Mouse (Mus musculus) stomach, embryonic 15.5 days (tissue): ENCODE measurements at regions not wholly inside any gene's neighbourhood (a gene's known extent, or its start where the extent isn't known, plus 50 kb on each side); places are given as distances from the start of the nearest gene placed in this dataset.
A peak's percentile ranks its signal among the peaks of the same experiment; 100 is the strongest.

ENCODE experiments used
- ATAC-seq: fragments of 200-750 bp; cut with Nextera tagmentation; 2 replicates; pipeline ENCODE4 v1.8.0; 2017; ENCODE audit warnings: low read depth, moderate number of reproducible peaks, moderate TSS enrichment; ENCODE audit not compliant: insufficient read depth, low FRiP score
- H3K27ac ChIP-seq: fragments of 300-500 bp; sonication (generic); 2 replicates; pipeline ENCODE4 v1.5.1; 2015; ENCODE audit warnings: mild to moderate bottlenecking, inconsistent platforms
- H3K27me3 ChIP-seq: fragments of 300-500 bp; sonication (generic); replicated peaks from 2 replicates; pipeline ENCODE4 v1.6.1; 2015; ENCODE audit warnings: inconsistent platforms
- H3K36me3 ChIP-seq: fragments of 300-500 bp; sonication (generic); 2 replicates; pipeline ENCODE4 v1.6.1; 2015; ENCODE audit warnings: inconsistent platforms
- H3K4me1 ChIP-seq: fragments of 300-500 bp; sonication (generic); 2 replicates; pipeline ENCODE4 v1.6.1; 2015; ENCODE audit warnings: inconsistent platforms
- H3K4me2 ChIP-seq: fragments of 300-500 bp; sonication (generic); 2 replicates; pipeline ENCODE4 v1.6.1; 2015; ENCODE audit warnings: mild to moderate bottlenecking, inconsistent platforms
- H3K4me3 ChIP-seq: fragments of 300-500 bp; sonication (generic); replicated peaks from 2 replicates; pipeline ENCODE4 v1.5.1; 2015; ENCODE audit warnings: inconsistent platforms
- H3K9ac ChIP-seq: fragments of 300-500 bp; sonication (generic); 2 replicates; pipeline ENCODE4 v1.6.1; 2015; ENCODE audit warnings: inconsistent platforms
- H3K9me3 ChIP-seq: fragments of 300-500 bp; sonication (generic); 2 replicates; pipeline ENCODE4 v1.6.1; 2016; ENCODE audit warnings: inconsistent platforms
- WGBS: fragments of 180-500 bp; shearing (Covaris S2); methylation state at CpG from one replicate; pipeline ENCODE4 v1.1.7; 2015; 5-methylcytosine and 5-hydroxymethylcytosine counted together

DNA sequence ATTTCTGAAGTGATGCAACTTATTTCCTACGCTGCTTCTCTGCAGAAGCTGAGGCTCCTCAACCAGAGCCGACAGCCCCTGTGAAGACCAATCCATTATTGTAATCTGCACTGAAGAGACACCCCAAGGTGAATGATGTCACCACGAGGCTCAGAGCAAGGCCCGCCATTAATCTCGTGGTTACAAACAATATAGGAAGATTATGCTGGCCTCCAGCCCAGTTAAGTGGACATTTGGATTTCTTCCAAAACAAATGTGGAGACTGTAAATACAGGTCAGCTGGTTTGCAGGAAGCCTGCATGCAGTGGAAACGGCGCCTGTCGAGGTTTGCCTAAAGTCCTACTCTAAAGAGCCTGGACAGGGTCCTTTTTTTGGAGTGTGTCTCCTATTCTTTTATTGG is 390.6 kb upstream of the Zmiz1 start:
- Histone ChIP-seq H3K4me2 (no peak overlapping the region), H3K9ac (no peak overlapping the region), H3K36me3 (no peaks in the 10 kb centered on the region), H3K27ac (peak overlapping the region; percentile 74), H3K4me3 (no peak overlapping the region), H3K27me3 (no peaks in the 10 kb centered on the region), H3K4me1 (peaks cover 39% of the 10 kb centered on the region), H3K9me3 (no peaks in the 10 kb centered on the region)
- peak; percentile 76 for ATAC-seq
- 8% methylated on average over 8 of the region's 8 CpGs for WGBS

DNA sequence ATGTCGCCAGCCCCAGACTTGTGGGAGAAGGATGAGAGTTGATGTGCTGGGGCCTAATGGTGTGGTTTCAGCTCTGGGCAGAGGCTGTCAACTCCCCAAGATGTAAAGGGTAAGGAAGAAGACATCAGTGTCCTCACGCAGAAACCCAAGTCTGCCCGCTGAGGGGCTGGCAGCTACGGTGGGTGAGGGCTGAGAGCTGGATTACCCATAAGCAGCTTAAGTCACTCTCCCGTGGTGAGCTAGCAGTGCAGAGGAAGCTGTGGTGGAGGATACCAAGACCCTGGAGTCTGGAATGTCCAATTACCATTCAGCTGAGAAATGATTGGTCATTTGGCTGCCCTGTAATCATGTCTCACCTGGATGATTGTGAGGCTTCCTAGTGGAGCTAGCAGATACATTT is 385.8 kb upstream of the Zmiz1 start:
- Histone ChIP-seq H3K9me3 (no peaks in the 10 kb centered on the region), H3K27ac (no peak overlapping the region), H3K4me2 (no peak overlapping the region), H3K9ac (no peak overlapping the region), H3K4me3 (no peak overlapping the region), H3K36me3 (no peaks in the 10 kb centered on the region), H3K27me3 (no peaks in the 10 kb centered on the region), H3K4me1 (peaks cover 19% of the 10 kb centered on the region; the same call in 1 of the 2 replicates)
- no peak for ATAC-seq
- 67% methylated on average over 5 of the region's 5 CpGs for WGBS

- Histone ChIP-seq H3K4me1 (peaks cover 13% of the 10 kb centered on the region; the same call in 1 of the 2 replicates), H3K27me3 (no peaks in the 10 kb centered on the region), H3K4me2 (no peak overlapping the region), H3K27ac (no peak overlapping the region), H3K36me3 (no peaks in the 10 kb centered on the region), H3K9ac (no peak overlapping the region), H3K9me3 (no peaks in the 10 kb centered on the region), H3K4me3 (no peak overlapping the region)
- no peak for ATAC-seq
- WGBS: 74% methylated on average over 9 of the region's 9 CpGs
Measured at GRCm38 (mm10) chr14:25074022-25074800, 384.8 kb upstream of the Zmiz1 start.

DNA sequence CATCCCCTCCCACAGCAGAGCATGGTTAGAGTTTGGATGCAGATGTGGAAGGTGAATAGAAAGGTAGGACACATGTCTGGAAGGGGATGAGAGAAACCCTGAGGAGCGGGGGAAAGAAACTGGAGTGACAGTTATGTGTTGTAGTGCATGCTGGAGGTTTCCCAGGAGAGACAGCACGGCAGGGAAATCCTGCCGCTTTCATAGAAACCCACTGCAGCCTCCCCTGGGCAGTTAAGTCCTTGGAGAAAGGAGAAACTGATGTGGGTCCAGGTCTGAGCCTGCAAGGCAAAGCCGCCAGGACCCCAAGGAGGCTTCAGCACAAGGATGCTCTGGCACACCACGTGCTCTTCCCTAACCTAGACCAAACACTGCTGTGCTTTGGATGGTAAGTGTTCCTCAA is 384.1 kb upstream of the Zmiz1 start:
- 84% methylated on average over 5 of the region's 5 CpGs for WGBS
- H3K4me3 ChIP-seq: no peak overlapping the region
- peaks cover 10% of the 10 kb centered on the region; the same call in 1 of the 2 replicates for H3K4me1 ChIP-seq

DNA sequence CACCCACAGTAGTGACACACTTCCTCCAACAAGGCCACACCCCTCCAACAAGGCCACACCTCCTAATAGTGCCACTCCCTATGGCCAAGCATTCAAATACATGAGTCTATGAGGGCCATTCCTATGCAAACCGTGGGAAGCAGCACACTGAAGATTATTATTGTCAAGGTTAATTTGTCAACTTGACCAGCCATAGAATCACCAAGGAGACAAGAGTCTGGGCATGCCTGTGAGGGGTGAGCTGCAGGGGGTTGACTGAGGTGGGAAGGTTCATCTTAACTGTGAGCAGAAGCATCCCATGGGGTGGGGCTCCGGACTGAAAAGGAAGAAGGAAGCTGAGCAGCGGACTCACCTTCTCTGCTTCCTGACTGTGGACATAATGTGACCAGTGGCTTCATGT is 378.6 kb upstream of the Zmiz1 start:
- 79% methylated on average over 3 of the region's 3 CpGs for WGBS
- H3K4me1 ChIP-seq: no peaks in the 10 kb centered on the region

More for the DNA sequence above, 384.1 kb upstream of the Zmiz1 start:
- Histone ChIP-seq H3K27me3 (no peaks in the 10 kb centered on the region), H3K4me2 (no peak overlapping the region), H3K36me3 (no peaks in the 10 kb centered on the region), H3K9me3 (no peaks in the 10 kb centered on the region), H3K9ac (no peak overlapping the region), H3K27ac (no peak overlapping the region)
- no peak for ATAC-seq

GRCm38 (mm10) chr14:25083847-25084246 is 375.1 kb upstream of the Zmiz1 start:
- no peaks in the 10 kb centered on the region for H3K27me3 ChIP-seq
- WGBS: 59% methylated on average over 4 of the region's 4 CpGs
- H3K36me3 ChIP-seq: no peaks in the 10 kb centered on the region
- no peaks in the 10 kb centered on the region for H3K9me3 ChIP-seq
- H3K4me2 ChIP-seq: no peak overlapping the region
- no peak for ATAC-seq
- H3K9ac ChIP-seq: no peak overlapping the region
- no peak overlapping the region for H3K27ac ChIP-seq
- H3K4me3 ChIP-seq: no peak overlapping the region
- H3K4me1 ChIP-seq: no peaks in the 10 kb centered on the region

More for the DNA sequence above, 378.6 kb upstream of the Zmiz1 start:
- H3K27me3 ChIP-seq: no peaks in the 10 kb centered on the region
- no peaks in the 10 kb centered on the region for H3K36me3 ChIP-seq
- no peaks in the 10 kb centered on the region for H3K9me3 ChIP-seq
- no peak overlapping the region for H3K27ac ChIP-seq
- H3K4me3 ChIP-seq: no peak overlapping the region
- H3K9ac ChIP-seq: no peak overlapping the region
- H3K4me2 ChIP-seq: no peak overlapping the region
- ATAC-seq: no peak

- no peak overlapping the region for H3K4me2 ChIP-seq
- no peak overlapping the region for H3K4me3 ChIP-seq
- no peak overlapping the region for H3K9ac ChIP-seq
- WGBS: 81% methylated on average over 3 of the region's 3 CpGs
- H3K27ac ChIP-seq: no peak overlapping the region
- H3K36me3 ChIP-seq: no peaks in the 10 kb centered on the region
- no peaks in the 10 kb centered on the region for H3K4me1 ChIP-seq
- no peak for ATAC-seq
- H3K27me3 ChIP-seq: no peaks in the 10 kb centered on the region
- no peaks in the 10 kb centered on the region for H3K9me3 ChIP-seq
Measured at GRCm38 (mm10) chr14:25096786-25097185, 362.2 kb upstream of the Zmiz1 start.

DNA sequence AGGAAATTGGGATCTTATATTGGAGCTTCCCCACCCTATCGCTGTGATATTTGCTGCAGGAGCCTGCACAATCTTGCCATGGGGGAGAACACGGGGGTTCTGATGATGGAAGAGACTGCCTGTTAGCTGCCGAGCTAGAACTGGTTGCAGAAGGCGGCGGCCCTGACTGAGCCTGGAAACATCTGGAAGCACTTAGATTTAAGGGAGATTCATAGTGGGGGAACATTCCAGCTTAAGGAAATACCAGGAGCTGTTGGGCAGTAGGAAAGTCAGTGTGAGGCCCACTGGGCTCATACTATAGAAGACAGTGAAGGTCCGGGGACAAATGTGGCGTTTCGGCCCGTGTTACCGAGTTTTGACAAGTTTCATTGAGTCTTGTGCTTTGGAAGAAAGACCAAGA is 353.6 kb upstream of the Zmiz1 start:
- no peak overlapping the region for H3K4me3 ChIP-seq
- no peak overlapping the region for H3K4me2 ChIP-seq
- H3K36me3 ChIP-seq: no peaks in the 10 kb centered on the region
- H3K9me3 ChIP-seq: no peaks in the 10 kb centered on the region
- no peak for ATAC-seq
- peaks cover 14% of the 10 kb centered on the region for H3K4me1 ChIP-seq
- H3K9ac ChIP-seq: no peak overlapping the region
- WGBS: 68% methylated on average over 10 of the region's 10 CpGs
- H3K27ac ChIP-seq: no peak overlapping the region
- no peaks in the 10 kb centered on the region for H3K27me3 ChIP-seq

GRCm38 (mm10) chr14:25106451-25106850 is 352.5 kb upstream of the Zmiz1 start:
- WGBS: 94% methylated on average over 2 of the region's 2 CpGs

GRCm38 (mm10) chr14:25108101-25108652 is 350.8 kb upstream of the Zmiz1 start:
- ATAC-seq: no peak
- peaks cover 14% of the 10 kb centered on the region for H3K4me1 ChIP-seq
- H3K27me3 ChIP-seq: no peaks in the 10 kb centered on the region
- H3K4me3 ChIP-seq: 0 out of 2 replicates have a peak overlapping the region, but pooled peaks have one; percentile 2
- no peaks in the 10 kb centered on the region for H3K9me3 ChIP-seq
- H3K9ac ChIP-seq: no peak overlapping the region
- peak overlapping the region; percentile 4; the same call in 1 of the 2 replicates for H3K27ac ChIP-seq
- 17% methylated on average over 17 of the region's 17 CpGs for WGBS
- peak overlapping the region; percentile 44 for H3K4me2 ChIP-seq
- no peaks in the 10 kb centered on the region for H3K36me3 ChIP-seq

More at GRCm38 (mm10) chr14:25106451-25106850, 352.5 kb upstream of the Zmiz1 start:
- ATAC-seq: no peak
- H3K4me2 ChIP-seq: no peak overlapping the region
- H3K27me3 ChIP-seq: no peaks in the 10 kb centered on the region
- H3K27ac ChIP-seq: no peak overlapping the region
- H3K9me3 ChIP-seq: no peaks in the 10 kb centered on the region
- H3K4me1 ChIP-seq: peaks cover 14% of the 10 kb centered on the region
- H3K36me3 ChIP-seq: no peaks in the 10 kb centered on the region
- no peak overlapping the region for H3K4me3 ChIP-seq
- no peak overlapping the region for H3K9ac ChIP-seq

- no peak overlapping the region for H3K4me3 ChIP-seq
- no peaks in the 10 kb centered on the region for H3K36me3 ChIP-seq
- 10% methylated on average over 8 of the region's 8 CpGs for WGBS
- no peak overlapping the region for H3K9ac ChIP-seq
- H3K4me2 ChIP-seq: peak overlapping the region; percentile 44
- no peaks in the 10 kb centered on the region for H3K27me3 ChIP-seq
- no peaks in the 10 kb centered on the region for H3K9me3 ChIP-seq
- ATAC-seq: peak; percentile 79
- peaks cover 14% of the 10 kb centered on the region for H3K4me1 ChIP-seq
- peak overlapping the region; percentile 4; the same call in 1 of the 2 replicates for H3K27ac ChIP-seq
Measured at GRCm38 (mm10) chr14:25108701-25109290, 350.2 kb upstream of the Zmiz1 start.

GRCm38 (mm10) chr14:25109691-25110090 is 349.3 kb upstream of the Zmiz1 start:
- Histone ChIP-seq H3K4me1 (peaks cover 14% of the 10 kb centered on the region), H3K9ac (no peak overlapping the region), H3K27me3 (no peaks in the 10 kb centered on the region), H3K4me2 (no peak overlapping the region), H3K27ac (no peak overlapping the region), H3K9me3 (no peaks in the 10 kb centered on the region), H3K4me3 (no peak overlapping the region), H3K36me3 (no peaks in the 10 kb centered on the region)
- no peak for ATAC-seq
- WGBS: 18% methylated on average over 1 of the region's 1 CpGs
